Comparison of ENCODE assay signal across 12 mouse cellular contexts in genomic region chr1:51515041-51515440, GRCm38 (mm10). TPM values are rescaled to one million over a fixed set of nuclear protein-coding genes. Genes with fewer than 3 reads are reported as not detected.
DNase-seq lines count a peak whose midpoint lies in the region; ATAC-seq and TF ChIP-seq lines count a peak whose summit lies in the region.
"Had no signal": no experiment of that assay in that cellular context is flagged by ENCODE, and none has a peak within 500 bp of the region (broad histone marks: within the 10 kb centered on the region; RNA-seq: fewer than 3 reads in every experiment).

No protein-coding gene starts in this region.

- no peak for ATAC-seq in hindbrain, embryonic 14.5 days (ENCODE audit: low FRiP score)

- no peaks in the 10 kb centered on the region for H3K79me2 ChIP-seq in heart, adult 2 months (replicated peaks; ENCODE audit: control insufficient read depth, insufficient read depth, low read length)

- H3K9me3 ChIP-seq in hindbrain, embryonic 14.5 days (ENCODE audit: control insufficient read depth, low read length), result no peaks in the 10 kb centered on the region
- H3K9me3 ChIP-seq: liver, embryonic 13.5 days had no signal

- no peak for TF ChIP-seq EP300 in heart, adult 2 months (IDR thresholded peaks at IDR 0.05; ENCODE audit: insufficient read depth, low read depth, low read length)

- peaks cover 2% of the 10 kb centered on the region for H3K36me3 ChIP-seq in heart, adult 2 months (ENCODE audit: control insufficient read depth, insufficient read depth, low read length)
- H3K36me3 ChIP-seq in hindbrain, embryonic 14.5 days (replicated peaks; ENCODE audit: control insufficient read depth, insufficient read depth), result no peaks in the 10 kb centered on the region
- H3K36me3 ChIP-seq: liver, embryonic 13.5 days had no signal

- H3K27ac ChIP-seq in heart, adult 2 months, result peak overlapping the region; percentile 69
- no peak overlapping the region for H3K27ac ChIP-seq in hindbrain, embryonic 14.5 days
- H3K27ac ChIP-seq: liver, embryonic 13.5 days had no signal

- WGBS in heart, adult 2 months, result 23% methylated on average over 3 of the region's 3 CpGs
- WGBS in hindbrain, embryonic 14.5 days, result 85% methylated on average over 3 of the region's 3 CpGs

- TF ChIP-seq POLR2A in heart, adult 2 months (IDR thresholded peaks at IDR 0.05; ENCODE audit: insufficient read depth, low read depth, low read length), result no peak

- H3K4me2 ChIP-seq in hindbrain, embryonic 14.5 days (replicated peaks), result no peak overlapping the region
- H3K4me2 ChIP-seq: liver, embryonic 13.5 days had no signal

- peak; percentile 93 for DNase-seq in heart, adult 11 months
- DNase-seq in heart, postnatal 25 days (ENCODE audit: low spot score), result no peak
- DNase-seq in NIH3T3 (ENCODE audit: low read depth), result peak; percentile 54
- DNase-seq in heart, adult 2 months, result peak in 1 of 2 experiments; percentile 46
- DNase-seq in left cerebral cortex, postnatal 25 days (ENCODE audit: low spot score in 2 of 2), result peak; percentile 23 to 71
- no peak for DNase-seq in spleen, postnatal 4 days (ENCODE audit: low spot score in 2 of 2)
- DNase-seq in hindbrain, embryonic 14.5 days (ENCODE audit: low spot score), result no peak
- DNase-seq in testis, postnatal 14 days (ENCODE audit: low spot score), result no peak
- DNase-seq: cerebellum, adult 9-11 months; liver, embryonic 13.5 days; right cerebral cortex, postnatal 25 days had no signal

- TF ChIP-seq CTCF in heart, adult 2 months (IDR thresholded peaks at IDR 0.05), result no peak

- no peak overlapping the region for H3K4me3 ChIP-seq in heart, adult 2 months
- no peak overlapping the region for H3K4me3 ChIP-seq in hindbrain, embryonic 14.5 days (replicated peaks; ENCODE audit: low read length)
- H3K4me3 ChIP-seq: liver, embryonic 13.5 days had no signal

- H3K4me1 ChIP-seq in heart, adult 2 months (ENCODE audit: control insufficient read depth, insufficient read depth, low read length), result peaks cover 7% of the 10 kb centered on the region
- H3K4me1 ChIP-seq in hindbrain, embryonic 14.5 days (replicated peaks; ENCODE audit: control insufficient read depth, insufficient read depth, low read length), result no peaks in the 10 kb centered on the region

- intact Hi-C loops in heart, postnatal 25 days (cut with DNase I), result loop anchor here (1.0 kb wide), 1 partner anchor 18 kb away; no protein-coding TSS in a partner anchor
- intact Hi-C loops in heart, adult 2 months (cut with DNase I), result loop anchor here (2.0 to 5.0 kb wide), 2 partner anchors 16 to 38 kb away; partner anchors contain the start of gene Nabp1
- intact Hi-C loops in left cerebral cortex, postnatal 25 days (cut with DNase I), result no loop called here

- no peaks in the 10 kb centered on the region for H3K27me3 ChIP-seq in heart, adult 2 months (ENCODE audit: control insufficient read depth, insufficient read depth, low read length)
- no peaks in the 10 kb centered on the region for H3K27me3 ChIP-seq in hindbrain, embryonic 14.5 days (ENCODE audit: control insufficient read depth, insufficient read depth, low read length)
- H3K27me3 ChIP-seq: CH12.LX; liver, embryonic 13.5 days had no signal

- no peak overlapping the region for H3K9ac ChIP-seq in heart, adult 2 months (ENCODE audit: low read depth, low read length)
- H3K9ac ChIP-seq in hindbrain, embryonic 14.5 days, result no peak overlapping the region
- H3K9ac ChIP-seq: liver, embryonic 13.5 days had no signal

RNA-seq across cellular contexts. Expression of gene Nabp1, which starts 36.8 kb away (rescaled TPM):
- total RNA-seq in heart, postnatal 25 days (2021), result 10 to 100 TPM; 33.6 to 37.4 TPM
- total RNA-seq in heart, adult 2 months (2021), result 10 to 100 TPM; 31.0 to 40.4 TPM
- 27.0 and 30.1 TPM in 2 replicates for polyA plus RNA-seq in heart, adult 2 months (2012; rRNA removed)
- total RNA-seq in left cerebral cortex, postnatal 25 days (2021), result 10 to 100 TPM; 13.7 to 15.2 TPM
- 9.0 and 9.1 TPM in 2 replicates for polyA plus RNA-seq in hindbrain, embryonic 14.5 days (2014; fragmentation: Nextera tagmentation; extraction: Ambion mirVana)

Comparison
In these comparisons a context has a peak if more than half of its experiments do, and no peak if none do; other contexts are left out.
1. DNase-seq: peak in heart, adult 11 months (single experiment), NIH3T3 (single experiment) and left cerebral cortex, postnatal 25 days (2 of 2); none in heart, postnatal 25 days (single experiment), spleen, postnatal 4 days (0 of 2), hindbrain, embryonic 14.5 days (single experiment) and testis, postnatal 14 days (single experiment).